Mouse (Mus musculus) megakaryocyte-erythroid progenitor cell, adult 5 weeks (primary cell): ENCODE measurements around the gene Basp1. TPM values are rescaled to one million over a fixed set of nuclear protein-coding genes. Genes with fewer than 3 reads are reported as not detected.

Experiments
- polyA plus RNA-seq: library from polyadenylated mRNA; stranded (reverse); fragments of >175 nt; gene quantifications from 2 replicates; pipeline ENCODE4 v1.2.3, GENCODE M21; 2012

The Basp1 gene
- polyA plus RNA-seq: 21.8 and 33.2 TPM in 2 replicates

GRCm38 (mm10) chr15:25413378-25413901, at the start of gene Basp1:
Gene Basp1 (minus strand): TSS chr15:25413764.

Other genes starting within 250 kb of the Basp1 start
- 5.5 and 7.3 TPM in 2 replicates for gene Myo10, start 208.8 kb upstream of the Basp1 start, polyA plus RNA-seq